ENCODE assay signal across 9 mouse cellular contexts in genomic region chr11:4267202-4267578, GRCm38 (mm10). TPM values are rescaled to one million over a fixed set of nuclear protein-coding genes. Genes with fewer than 3 reads are reported as not detected.
DNase-seq lines count a peak whose midpoint lies in the region; ATAC-seq and TF ChIP-seq lines count a peak whose summit lies in the region.
"Had no signal": no experiment of that assay in that cellular context is flagged by ENCODE, and none has a peak within 500 bp of the region (broad histone marks: within the 10 kb centered on the region; RNA-seq: fewer than 3 reads in every experiment).

No protein-coding gene starts in this region.

- H3K4me1 ChIP-seq in heart, adult 2 months (ENCODE audit: control insufficient read depth, insufficient read depth, low read length): peaks cover 2% of the 10 kb centered on the region
- H3K4me1 ChIP-seq in thymus, adult 2 months (replicated peaks; ENCODE audit: control insufficient read depth, insufficient read depth, low read length): peaks cover 32% of the 10 kb centered on the region
- H3K4me1 ChIP-seq in limb, embryonic 11.5 days (ENCODE audit: control insufficient read depth, insufficient read depth, low read length): peaks cover 10% of the 10 kb centered on the region; the same call in 1 of the 2 replicates
- H3K4me1 ChIP-seq in stomach, embryonic 14.5 days (ENCODE audit: control insufficient read depth, insufficient read depth, low read length): peaks cover 20% of the 10 kb centered on the region

- no peaks in the 10 kb centered on the region for H3K36me3 ChIP-seq in heart, adult 2 months (ENCODE audit: control insufficient read depth, insufficient read depth, low read length)
- no peaks in the 10 kb centered on the region for H3K36me3 ChIP-seq in thymus, adult 2 months (ENCODE audit: control insufficient read depth, insufficient read depth, low read length)
- no peaks in the 10 kb centered on the region for H3K36me3 ChIP-seq in limb, embryonic 11.5 days (ENCODE audit: control insufficient read depth, insufficient read depth, low read length)
- H3K36me3 ChIP-seq in stomach, embryonic 14.5 days (ENCODE audit: control insufficient read depth, insufficient read depth, low read length): no peaks in the 10 kb centered on the region

- no peak for DNase-seq in heart, adult 2 months
- no peak for DNase-seq in heart, adult 9 months (ENCODE audit: low spot score in 2 of 2)
- no peak for DNase-seq in thymus, adult 2 months
- no peak for DNase-seq in thymus, postnatal 10 days (ENCODE audit: low spot score in 2 of 2)
- DNase-seq in limb, embryonic 11.5 days (ENCODE audit: low spot score): no peak
- DNase-seq in left cerebral cortex, adult 11 months (ENCODE audit: low spot score): no peak
- DNase-seq: cerebellum, adult 11-12 months had no signal

- no peak for ATAC-seq in limb, embryonic 11.5 days (ENCODE audit: insufficient number of reproducible peaks, low FRiP score, low TSS enrichment, low read depth)
- ATAC-seq in stomach, embryonic 14.5 days (ENCODE audit: insufficient number of reproducible peaks, insufficient read depth, low FRiP score, low read depth): no peak
- ATAC-seq in CD4-positive, CD25-positive, alpha-beta regulatory T cell, adult 4 months: no peak

- H3K27me3 ChIP-seq in heart, adult 2 months (ENCODE audit: control insufficient read depth, insufficient read depth, low read length): no peaks in the 10 kb centered on the region
- H3K27me3 ChIP-seq in thymus, adult 2 months (ENCODE audit: control insufficient read depth, insufficient read depth, low read length): peaks cover 2% of the 10 kb centered on the region; the same call in 1 of the 2 replicates
- peaks cover 43% of the 10 kb centered on the region for H3K27me3 ChIP-seq in limb, embryonic 11.5 days (ENCODE audit: control insufficient read depth, insufficient read depth, low read length)
- no peaks in the 10 kb centered on the region for H3K27me3 ChIP-seq in stomach, embryonic 14.5 days (ENCODE audit: control insufficient read depth, insufficient read depth, low read length)

- no peak overlapping the region for H3K9ac ChIP-seq in heart, adult 2 months (ENCODE audit: low read depth, low read length)
- H3K9ac ChIP-seq in limb, embryonic 11.5 days (ENCODE audit: low read length): no peak overlapping the region
- H3K9ac ChIP-seq in stomach, embryonic 14.5 days (replicated peaks; ENCODE audit: low read depth, low read length): no peak overlapping the region

- no peaks in the 10 kb centered on the region for H3K9me3 ChIP-seq in limb, embryonic 11.5 days (ENCODE audit: control insufficient read depth, low read length)
- no peaks in the 10 kb centered on the region for H3K9me3 ChIP-seq in stomach, embryonic 14.5 days (ENCODE audit: control insufficient read depth, low read depth, low read length)

- H3K79me2 ChIP-seq in heart, adult 2 months (replicated peaks; ENCODE audit: control insufficient read depth, insufficient read depth, low read length): no peaks in the 10 kb centered on the region

- intact Hi-C loops in heart, adult 2 months (cut with DNase I): loop anchor here (5.0 kb wide), 1 partner anchor 35 kb away; no protein-coding TSS in a partner anchor

- H3K4me2 ChIP-seq in limb, embryonic 11.5 days (ENCODE audit: low read depth, severe bottlenecking): peak overlapping the region; percentile 93
- H3K4me2 ChIP-seq in stomach, embryonic 14.5 days (replicated peaks; ENCODE audit: low read depth, low read length): peak overlapping the region; percentile 73

- WGBS in heart, adult 2 months: 20% methylated on average over 13 of the region's 13 CpGs
- WGBS in thymus, adult 2 months: 29% methylated on average over 13 of the region's 13 CpGs
- 2% methylated on average over 13 of the region's 13 CpGs for WGBS in limb, embryonic 11.5 days
- WGBS in stomach, embryonic 14.5 days: under 1% methylated on average over 13 of the region's 13 CpGs

- H3K27ac ChIP-seq in heart, adult 2 months: no peak overlapping the region
- no peak overlapping the region for H3K27ac ChIP-seq in thymus, adult 2 months (ENCODE audit: control insufficient read depth, insufficient read depth, low read length)
- no peak overlapping the region for H3K27ac ChIP-seq in limb, embryonic 11.5 days (replicated peaks; ENCODE audit: low read depth, low read length)
- peak overlapping the region; percentile 56; the same call in 1 of the 2 replicates for H3K27ac ChIP-seq in stomach, embryonic 14.5 days (ENCODE audit: low read length)

- peak overlapping the region; percentile 57 for H3K4me3 ChIP-seq in heart, adult 2 months
- H3K4me3 ChIP-seq in thymus, adult 2 months (ENCODE audit: control insufficient read depth, insufficient read depth, low read length): peak overlapping the region; percentile 54; the same call in 1 of the 2 replicates
- H3K4me3 ChIP-seq in limb, embryonic 11.5 days (ENCODE audit: low read depth, low read length): peak overlapping the region; percentile 36; the same call in 1 of the 2 replicates
- peak overlapping the region; percentile 49 for H3K4me3 ChIP-seq in stomach, embryonic 14.5 days (ENCODE audit: low read depth, low read length)

- no peak for TF ChIP-seq POLR2A in heart, adult 2 months (IDR thresholded peaks at IDR 0.05; ENCODE audit: insufficient read depth, low read depth, low read length)
- no peak for TF ChIP-seq POLR2A in thymus, adult 2 months (IDR thresholded peaks at IDR 0.05; ENCODE audit: control insufficient read depth, extremely low read depth, insufficient read depth, low read length, poor library complexity)

- no peak for TF ChIP-seq EP300 in heart, adult 2 months (IDR thresholded peaks at IDR 0.05; ENCODE audit: insufficient read depth, low read depth, low read length)

- TF ChIP-seq CTCF in heart, adult 2 months (IDR thresholded peaks at IDR 0.05): no peak
- no peak for TF ChIP-seq CTCF in thymus, adult 2 months (IDR thresholded peaks at IDR 0.05; ENCODE audit: borderline replicate concordance, control insufficient read depth, extremely low read depth, insufficient read depth, low read length, poor library complexity)

RNA-seq across cellular contexts. Expression of gene Lif, which starts 9.8 kb away (rescaled TPM):
- under 1 TPM; 0.21 to 0.36 TPM for total RNA-seq in heart, adult 2 months (2021)
- polyA plus RNA-seq in heart, adult 2 months (2012; rRNA removed): 1.5 TPM in 2 replicates
- polyA plus RNA-seq in thymus, adult 2 months (2012; rRNA removed): 1.7 and 2.2 TPM in 2 replicates
- 0.04 and 0.05 TPM in 2 replicates for polyA plus RNA-seq in limb, embryonic 11.5 days (2014; fragmentation: Nextera tagmentation; extraction: Ambion mirVana)
- 0.30 and 0.32 TPM in 2 replicates for polyA plus RNA-seq in stomach, embryonic 14.5 days (2014; fragmentation: Nextera tagmentation; extraction: Ambion mirVana)
- 1 to 10 TPM; 1.8 to 2.7 TPM for polyA plus RNA-seq in CD4-positive, CD25-positive, alpha-beta regulatory T cell, adult 4 months (2017; shearing (Covaris generic))

RNA-seq across cellular contexts. Expression of gene Osm, which starts 31.0 kb away (rescaled TPM):
- total RNA-seq in heart, adult 2 months (2021): under 1 TPM; 0.13 to 0.14 TPM
- 0.14 and 0.15 TPM in 2 replicates for polyA plus RNA-seq in heart, adult 2 months (2012; rRNA removed)
- 5.3 and 5.8 TPM in 2 replicates for polyA plus RNA-seq in thymus, adult 2 months (2012; rRNA removed)
- not detected in 2 replicates for polyA plus RNA-seq in limb, embryonic 11.5 days (2014; fragmentation: Nextera tagmentation; extraction: Ambion mirVana)
- 0.18 TPM in 1 of 2 replicates, not detected in the other for polyA plus RNA-seq in stomach, embryonic 14.5 days (2014; fragmentation: Nextera tagmentation; extraction: Ambion mirVana)
- polyA plus RNA-seq in CD4-positive, CD25-positive, alpha-beta regulatory T cell, adult 4 months (2017; shearing (Covaris generic)): 10 to 100 TPM; 18.6 to 22.8 TPM

RNA-seq across cellular contexts. Expression of gene Castor1, which starts 49.2 kb away (rescaled TPM):
- total RNA-seq in heart, adult 2 months (2021): 1 to 10 TPM; 4.0 to 5.9 TPM
- 10.7 and 13.5 TPM in 2 replicates for polyA plus RNA-seq in heart, adult 2 months (2012; rRNA removed)
- 23.3 and 34.5 TPM in 2 replicates for polyA plus RNA-seq in thymus, adult 2 months (2012; rRNA removed)
- polyA plus RNA-seq in limb, embryonic 11.5 days (2014; fragmentation: Nextera tagmentation; extraction: Ambion mirVana): 1.1 and 1.5 TPM in 2 replicates
- 2.6 and 3.3 TPM in 2 replicates for polyA plus RNA-seq in stomach, embryonic 14.5 days (2014; fragmentation: Nextera tagmentation; extraction: Ambion mirVana)
- 10 to 100 TPM; 32.3 to 51.9 TPM for polyA plus RNA-seq in CD4-positive, CD25-positive, alpha-beta regulatory T cell, adult 4 months (2017; shearing (Covaris generic))
